Mouse (Mus musculus) cerebellum, adult 2 months (tissue): ENCODE data around the gene Adam1a.

ENCODE experiments used
- CTCF ChIP-seq: fragments of 200-500 bp; IDR thresholded peaks from 2 replicates; pipeline ENCODE4 v1.5.1; 2011; ENCODE audit warnings: low read depth, mild to moderate bottlenecking, control low read depth, low read length, moderate library complexity, borderline replicate concordance; ENCODE audit not compliant: insufficient read depth
- POLR2A ChIP-seq: fragments of 200-500 bp; IDR thresholded peaks from 2 replicates; pipeline ENCODE4 v1.6.1; 2011; ENCODE audit warnings: low read length, control low read depth, borderline replicate concordance; ENCODE audit not compliant: insufficient read depth

DNA sequence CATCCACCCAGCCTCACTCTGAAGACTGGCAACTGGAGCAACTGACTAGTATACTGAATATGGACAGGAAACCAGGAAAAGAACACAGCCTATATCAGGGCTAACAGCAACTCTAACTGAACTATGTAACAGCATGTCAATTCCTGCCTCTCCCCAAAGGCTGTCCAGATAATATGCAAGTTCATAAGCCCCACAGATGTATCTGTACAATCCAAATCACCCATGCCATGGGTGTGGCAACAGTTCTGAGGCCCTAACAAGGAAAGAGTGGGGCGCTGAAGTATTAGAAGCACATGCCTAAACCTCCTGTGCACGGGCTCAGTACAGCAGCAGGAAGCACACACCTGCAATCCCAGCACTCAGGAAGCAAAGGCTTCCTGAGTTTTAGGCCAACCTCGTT is 10.2 kb downstream of the Adam1a start:
- TF ChIP-seq CTCF (no peak), POLR2A (no peak)
